Mouse (Mus musculus): Measurements from ENCODE around the gene Metap2.
A peak's percentile ranks its signal among the peaks of the same experiment; 100 is the strongest.
"Not testable (repeated sequence)": the region's sequence is repeated elsewhere in the genome, so short reads cannot be mapped to it uniquely, and the experiment has no call there.

Gene Metap2

DNA sequence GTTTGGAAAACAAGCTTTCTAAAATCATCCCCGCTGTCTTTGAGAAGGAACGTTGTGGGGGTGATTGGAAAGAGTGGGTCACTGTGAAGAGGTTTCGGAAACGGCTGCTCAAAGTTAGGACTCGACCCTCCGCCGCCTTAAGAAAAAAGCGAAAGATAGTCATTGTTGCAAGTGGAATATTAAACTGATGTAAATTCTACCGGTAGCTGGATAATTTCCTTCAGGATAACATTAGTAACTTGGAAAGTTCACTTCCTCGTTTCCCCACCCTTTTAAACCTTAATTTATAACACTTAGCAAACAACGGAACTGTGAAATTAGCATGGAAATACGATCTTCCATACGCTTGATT is 62.5 kb downstream of the Metap2 start:
- no peak for DNase-seq

DNA sequence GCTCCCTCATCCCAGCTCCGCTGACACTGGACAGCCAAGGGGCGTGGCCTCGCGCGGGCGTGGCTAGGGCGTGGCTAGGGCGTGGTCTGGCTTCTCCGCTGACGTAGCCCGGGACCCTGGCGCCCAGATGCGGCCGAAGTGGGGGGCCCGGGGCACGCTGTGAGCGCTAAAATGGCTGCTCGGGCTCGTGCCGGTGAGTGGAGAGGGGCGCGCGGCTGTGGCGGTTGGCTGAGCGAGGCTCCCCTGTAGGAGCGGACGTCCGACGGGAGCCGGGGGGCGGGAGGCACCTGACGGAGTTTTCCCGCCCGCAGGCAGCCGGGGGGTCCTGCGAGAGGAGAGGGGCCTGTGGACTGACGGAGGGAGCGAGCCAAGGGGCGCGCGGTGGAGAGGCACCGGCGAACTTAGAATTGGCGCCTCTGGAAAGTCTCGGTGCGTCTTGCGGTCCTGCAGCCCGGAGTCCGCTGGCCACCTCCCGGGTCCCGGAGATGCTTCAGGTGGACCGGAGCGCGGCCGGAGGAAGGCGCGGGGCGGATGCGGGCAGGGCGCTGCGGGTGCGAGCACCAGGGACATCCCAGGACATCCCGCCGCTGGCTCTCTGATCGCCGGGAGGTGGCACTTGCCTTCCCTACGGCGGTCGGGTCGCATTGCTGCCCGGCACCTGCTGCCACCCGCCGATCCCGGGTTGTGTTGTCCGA is 63.0 kb downstream of the Metap2 start:
- DNase-seq = peak; percentile 27 to 47

DNA sequence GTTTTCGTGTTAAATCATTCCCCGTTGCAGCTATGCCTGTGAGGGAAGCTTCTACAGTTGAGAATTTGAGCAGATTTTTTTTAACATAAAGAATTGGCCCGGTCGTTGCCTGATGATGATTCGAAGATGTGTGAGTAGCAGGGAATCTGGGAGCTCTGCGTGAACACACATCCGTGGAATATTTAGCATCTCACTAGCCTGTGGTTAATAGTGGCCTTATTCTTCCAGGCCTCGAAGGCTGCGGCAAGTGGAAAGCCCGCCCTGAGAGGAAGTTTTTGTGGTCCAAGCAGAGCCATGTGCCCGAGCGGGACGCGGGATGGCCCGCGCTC is 63.6 kb downstream of the Metap2 start:
- DNase-seq = no peak

DNA sequence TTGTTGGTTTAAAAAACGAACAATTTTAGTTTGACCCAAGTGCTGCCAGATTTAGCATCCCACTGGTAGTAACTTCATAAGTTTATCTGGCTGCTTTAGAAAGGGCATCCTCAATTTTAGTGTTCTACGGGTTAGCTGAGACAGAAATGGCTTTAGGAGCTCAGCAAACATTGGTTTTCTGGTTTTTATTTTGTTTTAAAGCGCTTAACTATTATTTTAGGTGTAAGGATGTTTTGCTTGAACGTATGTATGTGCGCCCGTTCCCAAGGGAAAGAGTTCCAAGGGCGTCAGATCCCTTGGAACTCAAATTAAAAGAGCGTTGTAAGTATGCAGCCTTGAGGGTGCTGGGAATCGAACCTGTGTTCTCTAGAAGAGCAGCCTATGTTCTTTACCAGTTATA is 64.1 kb downstream of the Metap2 start:
- no peak for DNase-seq

DNA sequence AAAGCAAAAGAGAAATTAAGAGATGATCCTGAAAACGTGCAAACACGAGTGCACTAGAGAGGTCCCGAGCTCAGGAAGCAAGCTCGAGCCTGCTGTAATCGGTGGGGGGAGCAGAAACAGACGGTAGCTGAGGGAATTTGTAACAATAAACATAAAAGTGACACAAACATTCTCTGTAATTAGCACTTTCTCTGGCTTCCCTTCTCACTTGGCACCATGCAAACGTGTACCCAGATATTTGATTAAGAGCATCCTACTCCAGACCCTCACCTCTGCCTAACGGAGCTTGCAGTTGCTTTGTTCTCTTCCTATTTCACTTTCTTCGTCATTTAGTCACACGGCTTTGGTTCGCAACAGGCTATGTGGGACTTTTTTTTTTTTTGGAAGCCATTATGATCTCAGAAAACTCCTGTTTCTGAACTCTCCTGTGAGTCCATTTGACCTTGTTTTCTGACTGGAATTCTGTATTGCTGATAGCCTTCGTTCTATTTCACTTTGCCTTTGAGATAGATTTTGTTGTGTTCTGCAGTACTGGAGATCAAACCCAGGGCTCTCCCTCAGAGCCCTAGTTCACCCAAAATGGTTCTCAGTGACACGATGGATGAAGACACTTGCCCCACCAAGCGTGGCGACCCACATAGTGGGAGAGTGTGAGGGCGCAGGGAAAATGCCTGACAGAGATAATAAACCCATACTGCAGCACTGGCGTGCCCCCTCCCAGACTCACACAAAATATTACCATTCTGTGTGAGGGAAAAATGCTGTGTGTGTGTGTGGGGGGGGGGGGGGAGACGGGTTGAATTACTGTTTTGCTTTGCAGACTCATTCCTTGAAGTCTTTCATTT is 64.9 kb downstream of the Metap2 start:
- no peak for DNase-seq

DNA sequence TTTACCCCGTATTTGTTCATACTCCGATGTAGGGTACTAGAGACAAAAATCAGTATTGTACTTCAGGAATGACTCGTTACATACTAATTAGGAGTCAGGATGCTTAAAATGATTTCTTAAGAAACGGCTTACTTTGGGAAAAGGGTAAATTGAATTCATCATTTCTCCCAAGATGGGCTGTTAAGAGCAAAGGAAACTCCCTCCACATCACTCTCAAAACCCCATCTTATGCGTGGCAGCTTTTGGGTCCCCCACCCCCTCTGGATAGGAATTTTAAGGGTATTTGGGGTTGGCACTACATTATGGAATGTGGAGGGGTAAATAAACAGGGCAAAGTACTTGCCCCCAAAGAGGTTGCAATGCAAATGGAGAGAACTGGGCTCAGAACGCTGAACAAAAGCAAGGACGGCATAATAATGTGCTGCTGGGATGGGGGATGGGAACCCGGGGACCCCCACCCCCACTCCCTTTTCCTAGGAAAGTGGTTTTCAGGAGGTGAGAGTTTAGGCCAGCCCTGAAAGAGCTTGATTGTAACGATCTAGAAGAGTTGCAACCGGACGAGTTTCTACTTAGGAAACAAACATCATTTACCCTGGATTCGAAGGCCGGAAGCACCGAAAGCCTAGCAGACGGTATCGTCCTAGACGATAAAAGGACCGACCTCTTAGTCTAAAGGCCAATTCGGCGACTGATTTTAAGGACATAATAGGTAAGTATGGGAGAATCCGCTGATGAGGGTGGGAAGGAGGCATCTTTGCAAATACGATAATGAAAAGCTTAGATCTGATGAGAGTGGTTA is 65.8 kb downstream of the Metap2 start, which contains the start of gene Usp44:
Usp44 (plus strand) TSS at position 625 of the 799 bp plus-strand sequence.
- no peak for DNase-seq

DNA sequence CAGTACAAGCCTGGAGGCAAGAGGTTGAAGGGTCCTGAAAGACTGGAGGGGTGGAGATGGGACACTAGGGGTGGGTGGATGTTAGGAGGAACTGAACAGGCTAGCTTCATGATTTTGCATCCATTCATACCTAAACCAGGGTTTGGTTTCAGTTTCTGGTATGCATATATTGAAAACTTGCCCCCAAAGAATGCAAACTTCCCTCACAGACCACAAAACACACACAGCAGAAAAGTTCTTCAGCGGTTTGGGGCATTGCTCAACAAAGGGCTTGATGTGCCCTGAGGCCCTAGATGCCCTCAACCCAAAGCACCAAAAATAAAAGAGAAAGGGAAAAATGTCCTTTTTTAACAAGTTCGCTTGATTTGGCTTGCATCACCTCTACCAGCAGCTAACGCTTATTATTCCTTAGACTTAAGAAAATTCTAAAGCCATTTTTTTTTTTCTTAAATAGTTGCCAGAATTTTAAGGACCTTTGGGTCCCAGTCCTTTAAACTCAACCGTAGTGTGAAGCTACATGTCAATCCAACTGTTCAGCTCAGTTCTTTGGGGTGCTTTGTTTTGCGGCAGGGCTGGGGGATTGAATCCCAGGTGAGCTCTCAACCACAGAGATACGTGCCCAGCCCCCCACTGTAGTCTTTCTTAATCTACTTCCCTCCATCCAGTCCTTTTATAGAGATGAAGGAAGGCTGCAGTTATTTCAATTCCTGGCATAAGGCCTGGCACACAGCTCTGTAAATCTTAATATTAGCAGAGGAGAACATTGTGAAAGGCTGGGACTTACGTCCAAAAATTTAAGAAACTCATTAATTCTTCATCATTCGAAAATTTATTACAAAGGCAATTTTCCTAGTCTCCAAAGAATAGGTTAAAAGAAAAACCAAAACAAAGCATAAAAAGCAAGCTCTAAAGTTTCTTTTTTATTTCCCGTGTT is 66.7 kb downstream of the Metap2 start:
- DNase-seq = no peak

DNA sequence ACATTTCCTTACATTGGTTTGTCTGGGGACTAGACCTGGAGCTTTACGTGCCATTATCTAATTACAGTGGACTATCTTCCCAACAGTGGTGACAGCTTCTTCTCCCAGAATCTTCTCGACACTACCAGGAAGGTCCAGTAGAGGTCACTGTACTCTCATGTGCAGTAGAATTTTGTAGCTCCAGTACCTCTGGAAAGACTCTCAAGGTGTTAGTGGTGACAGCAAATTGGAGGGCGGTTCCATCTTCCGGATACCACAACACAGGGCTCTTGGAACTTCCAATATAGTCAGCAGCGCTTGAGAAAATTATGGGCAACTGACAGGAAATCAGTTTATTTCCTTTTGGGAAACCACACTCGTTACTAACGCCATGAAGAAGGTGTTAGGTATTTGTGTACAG is 78.2 kb downstream of the Metap2 start:
- DNase-seq = peak in 1 of 2 experiments; percentile 53

DNA sequence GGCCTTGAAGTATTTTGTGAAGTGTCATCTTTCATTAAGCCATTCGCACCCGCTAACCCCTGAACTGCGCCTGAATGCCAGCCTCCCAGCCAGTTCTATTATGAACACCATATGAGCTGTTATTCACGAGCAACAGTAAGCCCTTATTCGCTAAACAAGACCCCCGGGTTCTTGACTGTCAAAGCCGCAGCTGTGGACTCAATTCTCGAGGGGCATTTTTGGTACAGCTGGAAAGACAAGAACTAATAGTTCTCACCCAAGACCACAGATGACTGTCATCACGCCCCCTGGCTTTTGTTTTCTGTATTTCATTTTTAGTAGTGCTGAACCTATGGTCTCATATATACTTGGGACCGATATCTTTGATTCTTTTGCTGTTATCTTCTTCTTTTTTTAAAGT is 83.1 kb downstream of the Metap2 start:
- no peak for DNase-seq

DNA sequence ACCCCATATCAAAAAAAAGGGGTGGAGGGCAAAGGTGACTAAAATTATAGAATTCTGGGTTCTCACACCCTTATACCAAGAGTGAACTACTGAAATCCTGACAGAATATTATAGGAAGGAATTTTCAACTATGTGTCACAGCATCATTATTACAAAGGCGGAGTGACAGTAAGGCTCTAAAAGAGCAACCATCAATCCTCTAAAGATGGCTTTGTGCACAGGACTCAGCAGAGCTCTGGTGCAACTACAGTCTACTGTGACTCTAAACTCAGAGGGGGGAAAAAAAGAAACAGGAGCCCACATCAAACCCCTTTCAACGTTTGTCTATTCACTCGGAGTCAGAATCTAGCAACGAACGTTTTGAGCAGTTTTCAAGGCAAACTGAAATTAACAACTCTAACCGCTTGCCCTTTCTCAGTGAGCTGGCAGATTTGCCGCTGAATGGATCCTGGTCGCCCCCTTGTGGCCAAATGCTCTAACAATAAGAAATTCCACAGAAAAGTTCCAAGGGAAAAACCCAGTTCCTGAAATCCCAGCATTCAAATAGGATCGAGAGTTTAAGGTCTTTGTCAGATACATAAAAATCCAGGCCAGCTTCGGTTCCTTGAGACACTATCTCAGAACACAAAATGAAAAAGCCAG is 84.0 kb downstream of the Metap2 start:
- DNase-seq = peak in 1 of 2 experiments; percentile 45

DNA sequence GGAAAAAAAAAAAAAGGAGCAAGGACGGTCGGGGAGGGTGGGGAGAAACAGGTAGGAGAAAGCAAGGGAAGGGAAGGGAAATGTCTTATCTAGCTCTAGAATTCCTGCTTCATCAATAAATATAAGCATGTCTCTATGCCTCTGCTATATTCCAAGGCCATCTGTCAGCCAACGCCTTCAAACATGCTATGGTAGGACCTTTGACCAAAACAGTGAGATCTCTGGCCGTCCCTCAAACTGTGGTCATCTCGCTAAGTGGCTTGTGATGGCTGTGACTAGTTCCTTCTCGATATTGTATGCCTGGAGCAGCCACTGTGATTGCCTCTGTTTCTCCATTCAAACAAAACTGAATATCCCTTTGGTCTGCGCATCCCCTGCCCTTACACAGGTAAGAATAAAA is 84.8 kb downstream of the Metap2 start:
- DNase-seq = no peak

DNA sequence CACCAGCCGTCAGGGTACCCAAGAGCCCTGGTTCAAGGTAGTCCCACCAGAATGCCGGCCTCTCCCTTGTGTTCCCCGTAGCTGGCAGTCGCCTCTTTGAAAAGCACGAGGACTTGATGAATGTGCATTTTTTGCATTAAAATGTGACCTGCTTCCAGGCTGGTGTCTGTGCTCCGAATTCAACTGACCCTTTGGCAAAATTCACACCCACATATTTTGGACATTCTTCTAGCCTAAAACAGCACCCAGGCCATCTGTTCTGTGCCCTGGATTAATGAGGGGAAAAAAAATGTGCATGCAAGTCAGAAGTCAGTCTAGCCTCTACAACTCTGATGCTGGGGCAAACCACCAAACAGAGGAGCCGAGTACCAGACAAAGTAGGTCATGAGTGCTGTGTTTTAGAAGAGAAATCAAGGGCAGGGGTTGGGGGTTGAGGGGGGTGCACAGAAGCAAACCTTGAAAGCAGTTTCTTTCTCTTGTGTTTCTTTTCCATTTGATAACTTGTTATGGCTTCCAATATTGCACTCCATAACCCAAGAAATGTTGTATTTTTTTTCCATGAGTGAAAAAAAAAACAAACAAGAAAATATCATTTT is 86.2 kb downstream of the Metap2 start:
- no peak for DNase-seq

DNA sequence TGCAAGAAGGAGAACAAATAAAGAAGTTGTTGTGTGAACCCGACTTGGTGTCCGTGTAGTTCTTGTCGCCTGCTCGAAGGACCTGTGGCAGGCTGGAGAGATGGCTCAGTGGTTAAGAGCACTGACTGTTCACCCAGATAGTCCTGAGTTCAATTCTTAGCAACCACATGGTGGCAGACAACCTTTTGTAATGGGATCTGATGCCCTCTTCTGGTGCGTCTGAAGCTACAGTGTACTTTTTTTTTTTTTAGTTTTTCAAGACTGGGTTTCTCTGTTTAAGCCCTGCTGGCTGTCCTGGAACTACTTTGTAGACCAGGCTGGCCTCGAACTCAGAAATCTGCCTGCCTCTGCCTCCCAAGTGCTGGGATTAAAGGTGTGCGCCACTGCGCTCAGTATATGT is 87.5 kb downstream of the Metap2 start:
- DNase-seq = not testable (repeated sequence)

Measured in spleen, adult 18-20 months (tissue).